Mouse (Mus musculus) testis, adult 2 months (tissue): Measurements from ENCODE around the gene H2al1m.

ENCODE experiments used
- CTCF ChIP-seq: fragments of 200-500 bp; IDR thresholded peaks from 2 replicates; pipeline ENCODE4 v1.5.1; 2012; ENCODE audit warnings: low read depth, mild to moderate bottlenecking, inconsistent platforms, low read length, moderate library complexity; ENCODE audit not compliant: control insufficient read depth, insufficient read depth, insufficient replicate concordance
- POLR2A ChIP-seq: fragments of 200-500 bp; IDR thresholded peaks from 2 replicates; pipeline ENCODE4 v1.6.1; 2012; ENCODE audit warnings: low read depth, mild to moderate bottlenecking, inconsistent platforms, low read length, moderate library complexity; ENCODE audit not compliant: control insufficient read depth

DNA sequence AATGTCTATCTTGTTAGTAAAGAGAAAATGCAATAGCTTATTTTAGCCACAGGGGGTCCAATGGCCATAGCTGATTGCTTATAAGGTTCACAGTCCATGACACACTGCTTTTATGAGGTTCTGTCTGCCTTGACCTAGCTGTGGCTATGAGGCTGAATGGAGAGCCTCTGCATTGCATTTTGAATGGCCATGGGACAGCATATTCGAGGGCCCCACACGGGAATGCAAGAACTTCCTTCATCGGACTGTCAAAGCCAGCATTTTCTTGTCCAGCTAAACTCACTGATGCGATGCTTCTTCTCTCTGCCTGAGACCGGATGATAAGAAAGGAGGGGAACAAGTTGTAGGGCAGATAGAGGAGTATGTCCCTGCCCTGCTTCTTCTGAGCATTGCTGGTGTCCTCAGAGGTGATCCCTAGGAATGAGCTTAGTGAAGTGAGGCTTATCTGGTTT, 14.9 kb downstream of the H2al1m start:
- TF ChIP-seq CTCF = no peak
- no peak for TF ChIP-seq POLR2A
